Mouse (Mus musculus) c-Kit-negative CD71-positive TER-119-positive erythroid progenitor cells, embryonic 14.5 days (primary cell): ENCODE data around the gene Actl6b.

ENCODE experiments used
- DNase-seq: peaks from one replicate; pipeline ENCODE4 v3.0.0-alpha.2; 2013; ENCODE audit warnings: low read depth, low spot score

Gene Actl6b

DNA sequence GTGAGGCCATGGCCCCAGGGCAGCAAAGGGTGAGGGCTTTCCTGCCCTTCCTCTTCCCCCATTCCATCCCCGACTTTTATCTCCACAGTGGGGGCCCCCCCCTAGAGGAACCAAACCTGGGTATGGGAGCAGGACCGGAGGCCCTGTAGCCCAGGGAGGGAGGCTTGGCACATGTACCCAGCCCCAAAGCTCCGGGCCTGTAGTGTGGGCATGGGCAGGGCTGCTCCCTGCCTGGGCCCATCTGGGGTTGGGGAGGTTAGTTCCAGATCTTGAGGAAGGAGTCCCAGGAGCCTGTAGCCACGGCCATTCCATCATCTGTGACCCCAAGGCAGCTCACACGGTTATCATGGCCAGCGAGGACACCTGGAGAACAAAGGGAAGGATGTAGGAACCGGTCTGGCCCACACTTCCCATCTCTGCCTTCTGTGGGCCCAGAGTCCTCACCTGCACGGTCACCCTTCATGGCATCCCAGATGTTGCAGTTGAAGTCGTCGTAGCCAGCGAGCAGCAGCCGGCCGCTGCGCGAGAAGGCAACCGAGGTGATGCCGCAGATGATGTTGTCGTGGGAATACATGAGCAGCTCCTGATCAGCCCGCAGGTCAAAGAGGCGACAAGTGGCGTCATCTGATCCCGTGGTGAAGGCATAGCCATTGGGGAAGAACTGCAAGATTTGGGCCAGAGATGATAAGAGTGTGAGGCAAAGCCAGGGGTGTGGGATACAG is 24.9 kb upstream of the Actl6b start:
- DNase-seq, result no peak

DNA sequence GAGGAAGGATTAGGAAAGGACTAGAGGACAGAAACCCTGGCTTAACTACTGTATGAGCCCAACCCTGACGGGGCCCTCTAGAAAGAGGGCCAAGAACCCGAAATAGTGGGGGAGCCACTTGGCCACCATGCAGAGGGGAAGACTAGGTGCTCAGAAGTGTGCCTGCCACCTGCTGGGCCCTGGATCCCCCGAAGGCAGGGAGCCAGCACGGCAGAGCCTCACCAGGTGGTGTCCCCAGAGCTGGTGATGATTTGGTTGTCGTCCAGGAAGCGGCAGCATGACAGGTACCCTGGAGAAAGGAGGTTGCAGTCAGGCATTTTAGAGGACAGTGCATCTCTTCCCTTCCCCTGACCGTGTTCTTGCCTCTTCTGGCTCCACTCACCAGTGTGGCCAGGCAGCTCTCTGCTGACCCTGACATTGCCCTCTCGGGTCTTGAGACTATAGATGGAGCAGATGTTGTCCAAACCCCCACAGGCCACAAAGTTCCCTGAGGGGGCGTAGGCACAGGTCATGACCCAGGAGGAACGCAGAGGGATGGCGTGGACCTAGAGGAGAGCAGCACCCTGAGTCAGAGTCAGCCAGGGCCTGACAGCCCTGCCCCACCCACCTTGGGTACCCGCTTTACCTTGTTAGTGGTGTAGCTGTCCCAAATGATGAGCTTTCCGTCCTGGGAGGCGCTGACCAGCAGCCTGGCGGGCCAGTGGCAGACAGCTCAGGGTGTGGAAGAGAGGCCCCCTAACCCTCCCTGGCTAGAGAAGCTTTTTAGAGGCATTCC is 23.9 kb upstream of the Actl6b start:
- no peak for DNase-seq

DNA sequence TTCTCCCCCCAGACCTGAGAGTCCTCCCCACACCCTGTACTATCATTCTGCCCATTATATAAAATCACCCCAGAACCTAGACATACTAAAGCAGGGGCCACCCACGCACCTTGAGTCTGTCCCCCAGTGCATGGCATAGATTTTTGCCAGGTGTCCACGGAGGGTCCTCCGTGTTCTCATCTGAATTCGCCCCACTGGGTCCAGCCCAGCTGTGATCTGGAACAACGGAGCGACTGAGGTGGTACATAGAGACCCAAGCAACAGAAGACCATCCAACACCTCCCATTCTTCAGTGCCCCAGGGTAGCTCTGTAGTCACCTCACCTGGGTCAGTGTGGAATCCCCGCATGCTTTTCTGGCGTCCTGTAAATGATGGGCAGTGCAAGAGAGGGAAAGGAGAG is 23.2 kb upstream of the Actl6b start:
- DNase-seq, result no peak

DNA sequence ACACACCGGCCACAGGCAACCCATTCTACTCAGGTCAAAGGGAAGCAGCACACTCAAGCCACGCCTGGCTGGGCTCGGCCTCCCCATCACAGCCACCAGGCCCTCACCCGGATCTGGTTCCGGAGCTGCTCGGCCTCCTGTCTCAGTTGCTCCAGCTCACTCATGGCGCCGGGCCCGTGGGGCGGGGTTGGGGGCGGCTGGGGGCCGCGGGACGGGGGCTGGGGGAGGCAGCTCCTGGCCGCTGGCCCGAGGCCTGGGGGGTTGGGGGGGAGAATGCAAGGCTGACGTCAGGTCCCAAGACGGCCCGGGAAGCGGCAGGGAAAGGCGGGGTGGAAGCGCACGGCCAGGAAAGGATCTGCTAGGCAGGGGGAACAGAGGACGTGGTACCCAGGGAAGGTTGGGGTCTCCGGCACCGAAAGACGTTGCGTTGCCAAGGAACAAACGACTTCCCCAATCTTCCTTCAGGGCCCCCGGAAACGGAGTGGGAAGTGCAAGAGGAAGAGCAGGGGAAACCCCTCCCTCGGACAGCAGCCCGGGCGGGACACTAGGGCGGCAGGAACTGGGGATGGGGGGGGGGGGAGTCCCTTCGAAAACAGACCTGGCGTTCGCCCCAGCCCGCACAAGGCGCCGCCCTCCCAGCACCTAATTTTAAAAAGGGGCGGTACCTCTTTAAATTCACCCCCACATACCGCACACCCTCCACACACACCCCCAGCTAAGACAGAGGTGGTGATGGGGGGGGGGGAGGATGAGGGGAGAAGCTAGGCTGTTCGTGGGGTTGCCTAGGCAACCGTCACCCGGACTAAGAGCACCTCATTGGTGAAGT is 22.5 kb upstream of the Actl6b start:
- no peak for DNase-seq

DNA sequence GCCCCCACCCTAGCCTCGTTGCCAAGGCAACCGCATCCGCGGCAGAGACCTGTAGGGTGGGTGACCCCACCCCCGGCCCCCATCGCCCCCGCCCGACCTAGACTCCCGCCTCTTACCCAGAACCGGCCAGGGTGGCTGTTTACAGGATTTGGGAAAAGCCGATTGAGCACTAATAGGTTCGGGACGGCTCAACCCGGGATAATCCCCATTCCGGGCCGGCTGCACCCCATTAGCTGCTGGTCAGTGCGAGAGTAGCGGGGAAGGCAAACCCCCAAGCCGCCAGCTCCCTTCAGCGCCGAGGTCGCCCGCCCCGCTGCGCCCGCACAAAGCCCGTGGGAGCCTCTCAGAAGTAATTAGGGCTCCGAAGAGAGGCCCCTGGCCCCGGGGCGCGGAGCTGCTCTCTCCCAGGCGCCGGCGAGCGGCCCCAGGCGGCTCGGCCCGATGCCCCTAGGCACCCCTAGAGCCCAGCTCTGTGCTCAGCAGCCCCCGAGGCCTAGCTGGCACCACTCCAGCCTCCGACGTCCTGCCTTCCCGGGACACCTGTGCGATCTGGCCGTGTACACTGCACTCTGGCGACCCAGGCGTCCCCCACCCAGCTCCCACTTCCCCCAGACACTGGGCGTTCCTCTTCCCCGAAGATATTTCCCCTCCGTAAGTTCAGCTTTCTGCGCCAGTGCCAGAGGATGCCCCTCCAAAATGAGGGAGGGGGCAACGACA is 21.7 kb upstream of the Actl6b start:
- no peak for DNase-seq

DNA sequence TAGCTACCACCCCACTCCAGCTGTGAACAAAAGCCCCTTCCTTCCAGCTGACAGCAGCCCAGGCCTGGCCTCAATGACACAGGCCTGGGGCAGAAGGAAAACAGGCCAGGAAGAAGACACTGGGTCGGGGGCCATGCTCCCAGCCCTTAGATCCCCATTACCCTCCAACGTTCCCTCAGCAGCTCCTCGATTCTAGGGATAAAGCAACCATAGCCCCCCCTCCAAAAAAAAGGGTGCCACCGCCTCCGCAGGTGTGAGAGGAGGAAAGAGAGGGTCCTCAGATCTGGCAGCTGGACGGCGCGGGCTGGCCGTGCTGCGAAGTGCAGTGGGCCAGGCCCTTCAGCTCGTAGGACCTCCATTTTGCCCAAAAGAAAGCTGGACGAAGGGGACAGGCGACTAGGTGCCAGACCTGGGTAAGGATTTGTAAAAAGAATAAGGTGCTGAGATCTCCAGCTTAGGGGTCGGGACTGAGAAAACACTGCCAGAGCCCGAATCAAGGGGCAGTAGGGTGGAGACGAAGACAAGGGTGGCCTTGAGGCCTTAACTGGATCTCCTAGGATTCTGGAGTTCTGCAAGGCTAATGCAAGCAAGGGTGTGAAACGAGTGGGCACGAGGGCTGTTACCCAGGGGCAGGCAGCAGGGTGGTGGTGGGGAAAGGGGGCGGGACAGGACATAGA is 21.0 kb upstream of the Actl6b start:
- no peak for DNase-seq

DNA sequence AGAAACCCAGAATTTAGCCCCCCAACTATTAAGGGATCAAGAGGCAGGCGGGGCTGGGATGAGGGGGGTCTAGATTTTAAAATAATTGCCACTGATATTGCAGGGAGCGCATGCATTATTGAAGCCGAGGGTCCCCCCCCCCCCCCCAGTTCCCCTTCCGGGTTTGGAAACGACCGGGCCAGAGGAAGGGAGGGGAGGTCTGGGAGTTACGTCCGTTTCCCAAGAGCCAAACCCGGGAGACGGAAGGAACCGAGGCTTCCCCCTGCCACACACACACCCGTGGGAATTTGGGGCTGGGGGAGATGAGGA is 20.6 kb upstream of the Actl6b start:
- DNase-seq, result no peak

DNA sequence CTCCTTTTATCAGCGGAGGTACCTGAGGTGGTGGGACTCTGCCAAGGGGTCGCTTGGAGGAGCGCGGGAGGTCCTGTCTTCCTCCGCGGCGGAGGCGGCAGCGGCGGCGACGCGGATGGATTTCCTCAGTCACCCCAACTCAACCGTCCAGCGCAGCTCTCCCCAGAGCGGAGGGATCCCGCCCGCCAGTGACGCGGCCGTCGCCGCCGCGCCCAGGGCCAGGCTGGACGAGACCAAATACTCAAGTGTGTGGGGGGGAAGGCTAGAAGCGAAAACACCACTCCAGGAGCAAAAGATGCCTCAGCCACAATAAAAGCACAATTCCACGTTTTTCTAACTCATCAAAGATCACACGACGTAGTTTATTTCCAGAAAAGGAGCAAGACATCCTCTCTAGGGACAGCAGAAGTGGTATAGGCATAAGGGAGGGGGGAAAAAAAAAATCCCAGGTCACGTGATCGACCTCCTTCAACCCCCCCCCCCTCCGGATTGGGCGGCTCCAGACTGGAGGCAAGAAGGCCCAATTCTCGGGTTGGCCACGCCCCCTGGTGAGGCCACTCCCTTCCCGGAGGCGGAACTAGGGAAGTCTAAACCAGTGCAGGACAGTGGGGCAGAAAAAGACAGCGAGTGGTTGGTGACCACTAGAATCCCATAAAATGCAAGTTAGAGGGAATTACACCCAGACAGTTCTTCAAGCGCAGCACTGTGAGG is 20.0 kb upstream of the Actl6b start, which contains the start of the genes Epo and Gnb2:
Gene Epo, minus strand, starts transcription at position 126 of the 711 bp plus-strand sequence.
Gene Gnb2, minus strand, starts transcription at position 394 of the 711 bp plus-strand sequence.
- peak; percentile 98 for DNase-seq

DNA sequence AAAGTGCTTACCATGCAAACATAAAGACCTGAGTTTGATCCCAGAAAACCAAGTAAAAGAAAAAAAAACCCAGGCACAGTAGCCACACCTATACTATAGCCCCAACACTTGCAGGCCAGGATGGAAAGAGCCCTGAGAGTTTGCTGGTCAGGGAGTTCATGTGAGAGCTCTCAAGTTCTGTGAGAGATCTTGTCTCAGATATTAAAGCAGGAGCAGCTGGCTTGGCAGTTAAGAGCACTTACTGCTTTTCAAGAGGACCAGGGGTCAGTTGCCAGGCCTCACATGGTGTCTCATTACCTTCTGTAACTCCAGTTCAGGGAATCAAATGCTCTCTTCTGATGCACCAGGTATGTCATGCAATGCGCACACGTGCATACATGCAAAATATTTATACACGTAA is 18.6 kb upstream of the Actl6b start:
- DNase-seq, result no peak

DNA sequence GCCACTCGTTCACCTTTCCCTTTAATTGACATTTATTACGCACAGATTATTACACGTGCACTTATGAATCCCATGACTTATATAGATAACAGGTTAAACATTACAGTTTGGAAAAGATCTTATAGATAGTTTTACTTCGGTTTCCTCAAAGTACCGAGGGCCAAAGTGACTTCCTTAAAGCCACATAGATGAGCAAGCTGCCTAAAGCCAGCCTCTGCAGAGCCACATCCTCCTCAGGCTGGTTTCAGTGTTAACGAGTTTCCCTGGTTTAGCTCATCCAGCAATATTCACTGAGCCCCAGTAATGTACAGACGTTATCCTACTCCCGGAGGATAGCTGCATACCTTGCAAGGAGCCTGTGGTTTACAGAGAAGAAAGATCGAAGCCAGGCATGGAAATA is 18.0 kb upstream of the Actl6b start:
- no peak for DNase-seq

DNA sequence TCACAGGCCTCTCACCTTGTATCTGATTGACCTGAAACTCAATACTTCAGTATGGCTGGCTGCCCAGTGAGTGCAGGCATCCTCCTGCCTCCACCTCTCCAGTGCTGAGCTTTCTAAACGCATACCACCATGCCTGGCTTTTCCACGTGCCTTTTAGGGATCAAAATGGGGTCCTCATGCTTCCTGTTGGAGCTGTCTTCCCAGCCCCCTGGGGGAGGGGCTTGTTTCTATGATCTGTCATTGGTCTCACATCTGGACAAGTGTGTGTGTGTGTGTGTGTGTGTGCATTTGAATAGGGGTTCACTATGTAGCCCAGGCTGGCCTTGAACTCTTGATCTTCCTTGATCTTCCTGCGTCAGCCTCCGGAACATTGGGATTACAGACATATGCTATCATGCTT is 15.9 kb upstream of the Actl6b start:
- no peak for DNase-seq

DNA sequence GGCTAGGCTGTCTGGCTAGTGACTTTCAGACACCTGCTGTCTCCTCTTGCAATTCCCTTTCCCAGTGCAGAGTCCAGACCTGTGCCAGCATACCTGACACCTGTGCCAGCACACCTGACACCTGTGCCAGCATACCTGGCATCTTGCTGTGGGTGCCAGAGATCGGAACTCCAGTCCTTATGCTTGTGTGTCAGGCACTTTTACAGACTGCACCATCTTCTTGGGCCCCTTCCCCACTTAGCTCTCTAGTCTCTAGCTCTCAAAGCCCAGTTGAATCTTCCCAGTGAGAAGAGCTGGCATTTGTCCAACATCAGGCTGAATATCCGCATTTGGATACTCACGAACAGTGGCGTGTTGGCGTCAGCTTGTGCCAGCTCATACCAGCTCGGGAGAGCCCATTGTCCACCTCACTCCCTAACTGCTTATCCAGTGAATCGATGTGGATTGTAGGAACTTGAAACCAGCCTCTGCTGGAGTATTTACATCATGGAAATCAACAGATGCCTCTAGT is 14.0 kb upstream of the Actl6b start:
- no peak for DNase-seq

DNA sequence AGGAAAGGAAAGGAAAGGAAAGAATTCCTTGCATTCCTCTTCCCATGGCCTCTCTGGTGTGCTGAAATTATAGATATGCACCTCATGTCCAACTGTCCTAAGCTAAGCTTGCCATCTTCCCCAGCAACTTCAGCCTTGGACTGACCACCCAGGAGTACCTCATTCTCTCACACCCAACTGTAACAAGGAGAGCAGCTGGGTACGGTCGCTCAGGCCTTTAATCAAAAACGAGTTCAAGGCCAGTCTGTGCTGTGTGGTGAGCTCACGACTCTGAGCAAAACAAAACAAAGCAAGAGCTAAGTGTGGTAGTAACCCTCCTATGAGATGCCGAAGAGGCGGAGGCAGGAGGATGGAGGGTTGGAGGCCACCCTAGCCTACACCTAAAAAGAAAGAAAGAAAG is 12.3 kb upstream of the Actl6b start:
- no peak for DNase-seq

DNA sequence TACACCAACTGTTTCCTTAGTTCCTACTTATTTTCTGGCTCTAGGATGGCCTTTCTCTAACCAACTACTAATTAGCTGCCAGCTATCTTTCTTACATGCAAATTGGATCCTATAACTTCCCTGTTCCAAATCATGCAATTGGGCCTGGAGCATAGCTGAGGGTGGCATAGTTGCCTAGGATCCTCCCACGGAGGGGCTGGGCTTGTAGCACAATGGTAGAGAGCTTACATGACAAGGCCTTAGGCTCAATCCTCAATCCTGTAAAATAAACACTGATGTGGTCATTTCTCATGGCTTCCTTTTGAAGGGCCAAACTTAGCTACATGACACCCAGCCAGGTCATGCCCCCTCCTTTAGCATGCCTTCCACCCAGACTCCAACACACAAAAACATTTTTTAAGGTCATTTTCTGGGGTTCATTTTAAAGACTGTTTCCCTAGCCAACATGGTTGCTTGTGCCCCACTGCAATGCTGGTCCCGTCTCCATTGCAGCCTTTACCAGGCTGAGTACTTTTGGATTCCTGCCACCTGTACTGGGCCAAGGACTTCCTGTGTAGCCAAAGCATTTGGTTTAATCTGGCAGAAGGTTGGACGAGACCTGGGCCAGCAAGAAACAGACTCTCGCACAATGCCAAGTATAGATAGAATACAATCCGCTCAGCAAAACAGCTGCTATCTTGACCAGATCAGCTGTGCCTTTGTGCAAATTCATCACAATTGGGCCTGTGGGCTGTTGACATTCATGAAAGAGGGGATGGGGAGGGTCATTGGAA is 11.4 kb upstream of the Actl6b start:
- no peak for DNase-seq

DNA sequence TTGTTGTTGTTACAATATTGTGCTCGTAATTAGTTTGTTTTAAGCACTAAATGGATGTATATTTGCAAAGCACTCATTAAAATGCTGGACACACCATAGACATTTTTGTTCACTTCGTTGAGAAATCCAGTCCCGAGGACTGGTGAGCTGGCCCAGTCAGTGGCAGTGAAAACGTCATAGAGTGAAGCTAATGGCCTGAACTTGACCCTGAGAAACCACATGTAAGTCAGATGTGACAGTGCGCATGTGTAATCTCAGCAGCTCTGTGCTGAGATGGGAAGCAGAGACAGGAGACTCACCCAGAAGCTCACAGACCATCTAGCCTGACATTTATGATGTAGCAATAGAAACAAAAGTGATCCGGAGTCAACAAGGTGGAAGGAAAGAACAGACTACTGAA is 8.4 kb upstream of the Actl6b start:
- DNase-seq, result no peak

DNA sequence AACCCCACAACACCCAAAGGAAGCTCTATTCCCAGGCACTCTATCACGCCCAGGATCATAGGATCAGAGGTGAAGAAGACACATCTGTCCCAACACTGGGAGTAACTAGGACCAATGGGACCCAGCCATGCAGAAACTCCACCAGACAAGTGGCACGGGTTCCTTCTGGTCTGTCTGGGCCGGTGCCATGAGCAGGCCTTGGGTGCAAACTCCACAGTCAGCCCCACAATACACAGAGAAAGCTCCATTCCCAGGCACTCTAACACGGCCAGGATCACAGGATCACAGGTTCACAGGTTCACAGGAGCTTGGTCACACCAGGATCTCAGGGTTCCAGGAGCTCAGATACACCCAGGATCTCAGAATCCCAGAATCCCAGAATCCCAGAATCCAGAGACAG is 7.7 kb upstream of the Actl6b start:
- DNase-seq, result no peak

DNA sequence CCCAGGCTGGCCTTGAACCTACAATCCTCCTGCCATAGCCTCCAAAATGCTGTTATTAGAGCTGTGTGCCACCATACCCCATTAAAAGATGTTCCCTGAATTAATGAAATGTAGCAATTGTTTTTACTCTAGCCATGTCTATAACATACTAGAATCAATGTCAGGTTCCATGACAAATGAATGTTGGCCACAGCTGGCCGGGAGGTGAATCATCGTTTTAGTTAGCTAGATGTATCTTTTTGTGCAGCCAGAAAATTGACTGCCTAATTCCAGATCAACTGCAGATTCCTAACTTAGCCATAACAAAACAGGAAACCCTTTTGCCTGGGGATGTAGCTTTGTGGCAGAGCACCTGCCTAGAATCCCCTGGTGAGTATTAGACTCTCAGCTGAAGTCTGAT is 3.5 kb upstream of the Actl6b start:
- no peak for DNase-seq

DNA sequence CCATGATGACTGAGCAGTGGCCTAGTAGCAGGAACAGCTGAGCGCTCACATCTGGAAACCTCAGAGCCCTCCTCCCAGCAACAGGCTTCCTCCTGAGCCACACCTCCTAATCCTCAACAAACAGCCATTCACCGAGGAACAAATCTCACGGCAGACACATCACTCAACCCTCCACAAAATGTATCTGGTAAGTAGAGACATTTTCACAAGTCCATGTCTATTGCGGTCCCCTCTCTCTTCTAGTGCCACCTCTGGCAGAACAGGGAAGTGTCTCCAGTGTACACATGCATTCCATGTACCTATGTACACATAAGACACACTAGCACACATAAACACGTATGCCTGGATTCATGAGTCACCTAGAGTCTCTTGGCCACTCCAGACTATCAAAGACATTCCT is 2.2 kb upstream of the Actl6b start:
- no peak for DNase-seq

DNA sequence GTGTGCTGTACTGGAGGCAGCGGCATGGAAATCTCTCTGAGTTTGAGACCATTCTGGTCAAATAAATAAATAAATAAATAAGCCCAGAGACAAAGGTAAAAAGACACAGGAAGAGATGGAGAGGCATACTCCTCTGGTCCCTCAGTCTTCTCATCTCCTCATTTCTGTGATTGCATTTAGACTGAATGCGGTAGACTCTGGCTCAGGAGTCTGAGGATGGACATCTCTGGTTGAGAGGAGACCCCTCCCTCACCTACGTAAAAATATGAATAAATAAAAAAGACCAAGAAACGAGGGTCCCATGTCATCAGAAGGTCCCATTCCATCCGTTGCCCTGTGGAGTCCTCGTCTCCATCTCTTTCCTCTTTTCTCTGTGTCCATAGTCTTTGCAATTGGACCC is 317 bp upstream of the Actl6b start:
- DNase-seq, result no peak

DNA sequence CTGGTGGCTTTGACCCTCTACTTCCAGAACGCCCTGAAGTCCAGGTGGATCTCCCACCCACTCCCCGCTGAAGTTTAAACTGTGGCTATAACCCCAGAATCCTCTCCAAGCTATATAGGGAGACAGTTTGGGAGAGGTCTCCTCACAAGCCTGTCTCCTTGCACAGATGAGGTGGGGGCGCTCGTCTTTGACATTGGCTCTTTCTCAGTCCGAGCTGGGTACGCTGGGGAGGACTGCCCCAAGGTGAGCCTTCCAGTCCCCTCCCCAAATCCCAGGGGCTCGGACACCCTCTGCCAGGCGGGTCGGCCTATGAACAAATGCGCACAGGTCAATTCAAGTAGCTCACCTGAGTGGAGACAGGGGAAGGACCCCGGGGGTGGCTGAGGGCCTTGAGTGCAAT is 581 bp downstream of the Actl6b start:
- no peak for DNase-seq
